Mouse (Mus musculus): Measurements from ENCODE around the gene Med24.

GRCm38 (mm10) chr11:98762756-98763501, 33.7 kb upstream of the Med24 start:
- TF ChIP-seq GATA1 (IDR thresholded peaks at IDR 0.05; ENCODE audit: borderline replicate concordance, low read length) (no peak), FLI1 (IDR thresholded peaks at IDR 0.05; ENCODE audit: low read length) (no peak)

Data from megakaryocyte, embryonic 14.5 days (primary cell).